Mouse (Mus musculus) cerebellum, adult 2 months (tissue): Measurements from ENCODE around the gene Palld. TPM values are rescaled to one million over a fixed set of nuclear protein-coding genes. Genes with fewer than 3 reads are reported as not detected.

ENCODE experiments used
- DNase-seq, 2 experiments: peaks; one replicate each; pipeline ENCODE4 v3.0.0; 2021
- H3K27ac ChIP-seq: fragments of 200-500 bp; 2 replicates; pipeline ENCODE4 v1.5.1; 2012; ENCODE audit warnings: low read length, control low read depth, inconsistent platforms; ENCODE audit not compliant: insufficient read depth
- H3K27me3 ChIP-seq: fragments of 200-500 bp; 2 replicates; pipeline ENCODE4 v1.6.1; 2012; ENCODE audit warnings: inconsistent platforms, mild to moderate bottlenecking, low read length, moderate library complexity; ENCODE audit not compliant: control insufficient read depth, insufficient read depth
- H3K4me1 ChIP-seq: fragments of 200-500 bp; 2 replicates; pipeline ENCODE4 v1.6.1; 2011; ENCODE audit warnings: low read length; ENCODE audit not compliant: control insufficient read depth, insufficient read depth
- H3K4me3 ChIP-seq: fragments of 200-500 bp; replicated peaks from 2 replicates; pipeline ENCODE3; 2011; ENCODE audit warnings: mild to moderate bottlenecking, low read depth, low read length, control low read depth; ENCODE audit not compliant: insufficient read depth
- CTCF ChIP-seq: fragments of 200-500 bp; IDR thresholded peaks from 2 replicates; pipeline ENCODE4 v1.5.1; 2011; ENCODE audit warnings: low read depth, mild to moderate bottlenecking, control low read depth, low read length, moderate library complexity, borderline replicate concordance; ENCODE audit not compliant: insufficient read depth
- POLR2A ChIP-seq: fragments of 200-500 bp; IDR thresholded peaks from 2 replicates; pipeline ENCODE4 v1.6.1; 2011; ENCODE audit warnings: low read length, control low read depth, borderline replicate concordance; ENCODE audit not compliant: insufficient read depth
- whole genome bisulfite sequencing: fragments of 180-500 bp; shearing (Covaris S2); methylation state at CpG from one replicate; pipeline ENCODE4 v1.1.7; 2018; 5-methylcytosine and 5-hydroxymethylcytosine counted together
- polyA plus RNA-seq: library from polyadenylated mRNA; depleted of rRNA; stranded (reverse); fragments of >200 nt; gene quantifications from 2 replicates; pipeline ENCODE4 v1.2.3, GENCODE M21; 2012

Gene Palld
- polyA plus RNA-seq, 1 experiment: 5.5 TPM

DNA sequence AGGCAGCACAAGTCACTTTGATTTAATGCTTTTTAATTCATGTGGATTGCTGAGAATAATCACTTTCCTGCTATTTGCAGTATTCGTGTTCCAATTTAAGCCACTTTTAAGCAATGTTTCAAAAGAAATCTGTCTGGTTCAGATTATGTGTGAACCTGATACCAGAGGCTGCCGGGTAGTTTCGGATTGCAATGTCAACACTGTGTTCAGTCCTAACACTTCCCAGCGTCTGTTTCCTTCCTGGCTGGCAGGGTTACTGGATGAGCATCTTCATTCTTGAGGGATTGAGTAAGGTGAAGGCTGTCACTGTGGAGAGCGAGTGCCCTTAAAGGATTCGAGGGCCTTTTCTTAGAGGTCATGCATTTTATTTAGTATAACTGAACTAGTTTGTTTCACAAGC lies 71.7 kb downstream of the Palld start:
- no peak overlapping the region for H3K4me3 ChIP-seq
- WGBS: 76% methylated on average over 6 of the region's 6 CpGs
- no peaks in the 10 kb centered on the region for H3K4me1 ChIP-seq
- no peak overlapping the region for H3K27ac ChIP-seq
- DNase-seq: no peak
- H3K27me3 ChIP-seq: no peaks in the 10 kb centered on the region
- TF ChIP-seq POLR2A (no peak), CTCF (no peak)

DNA sequence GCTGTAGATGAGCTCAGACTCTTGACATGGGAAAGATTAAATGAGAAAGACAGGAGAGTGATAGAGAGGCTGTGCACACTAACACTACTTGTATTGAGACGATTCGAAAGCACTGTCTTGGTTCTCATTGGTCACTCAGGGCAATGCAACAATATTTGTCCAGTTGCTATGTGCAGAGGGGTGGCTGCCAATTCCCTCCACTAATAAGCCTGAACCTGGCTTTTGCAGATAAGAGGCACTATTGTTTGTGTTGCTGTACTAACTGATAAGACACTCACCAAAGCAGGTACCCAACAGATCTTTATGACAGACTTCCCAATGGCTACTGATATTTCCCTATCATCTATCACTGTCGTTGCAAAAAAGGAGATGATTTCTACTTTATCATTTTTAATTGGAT lies 77.9 kb downstream of the Palld start:
- no peak for TF ChIP-seq CTCF
- no peak for TF ChIP-seq POLR2A
- DNase-seq: no peak
- WGBS: 72% methylated on average over 3 of the region's 3 CpGs
- no peak overlapping the region for H3K4me3 ChIP-seq
- no peak overlapping the region for H3K27ac ChIP-seq
- H3K4me1 ChIP-seq: no peaks in the 10 kb centered on the region
- no peaks in the 10 kb centered on the region for H3K27me3 ChIP-seq

DNA sequence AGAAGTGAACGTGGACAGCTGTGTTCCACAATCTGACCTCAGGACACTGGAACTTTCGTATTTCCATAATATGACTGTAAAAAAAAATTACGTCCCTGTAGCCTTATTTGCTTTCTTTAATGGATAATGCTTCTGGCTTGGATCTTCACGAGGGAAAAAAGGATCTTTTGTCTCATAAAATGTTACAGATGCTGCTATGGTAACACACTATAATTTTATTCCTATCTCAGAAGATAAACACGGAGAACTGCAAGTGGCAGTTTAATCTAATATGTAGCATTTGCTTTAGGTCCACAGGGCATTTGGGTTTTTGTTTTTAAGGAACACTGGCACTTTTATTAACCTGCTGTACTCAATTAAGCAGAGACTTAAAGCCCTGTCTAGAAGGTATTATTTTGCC lies 79.3 kb downstream of the Palld start:
- Histone ChIP-seq H3K4me3 (no peak overlapping the region), H3K27ac (no peak overlapping the region), H3K27me3 (no peaks in the 10 kb centered on the region), H3K4me1 (no peaks in the 10 kb centered on the region)
- no peak for DNase-seq
- 30% methylated on average over 5 of the region's 5 CpGs for WGBS
- TF ChIP-seq POLR2A (no peak), CTCF (no peak)

DNA sequence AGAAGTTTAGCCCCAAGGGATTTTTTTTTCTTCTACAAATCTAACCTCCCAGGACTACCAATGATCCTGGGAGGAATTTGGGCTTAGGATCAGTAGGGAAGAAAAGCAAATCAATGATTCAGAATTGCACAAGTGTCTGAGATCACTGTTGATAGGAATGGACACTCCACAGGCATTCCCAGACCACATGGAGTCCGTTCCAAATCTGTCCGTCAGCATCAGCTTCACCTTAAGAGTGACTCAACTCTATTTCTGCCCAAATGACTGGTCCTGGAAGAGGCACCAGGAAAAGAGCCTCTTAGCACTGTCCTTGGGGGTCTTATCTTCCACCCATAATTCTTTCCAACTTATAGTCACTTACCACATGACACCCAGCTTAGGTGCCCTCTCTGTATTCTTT lies 98.7 kb downstream of the Palld start:
- no peak overlapping the region for H3K27ac ChIP-seq
- TF ChIP-seq POLR2A (no peak), CTCF (no peak)
- H3K4me3 ChIP-seq: no peak overlapping the region
- no peaks in the 10 kb centered on the region for H3K4me1 ChIP-seq
- H3K27me3 ChIP-seq: no peaks in the 10 kb centered on the region
- no peak for DNase-seq
- 75% methylated on average over 2 of the region's 2 CpGs for WGBS

DNA sequence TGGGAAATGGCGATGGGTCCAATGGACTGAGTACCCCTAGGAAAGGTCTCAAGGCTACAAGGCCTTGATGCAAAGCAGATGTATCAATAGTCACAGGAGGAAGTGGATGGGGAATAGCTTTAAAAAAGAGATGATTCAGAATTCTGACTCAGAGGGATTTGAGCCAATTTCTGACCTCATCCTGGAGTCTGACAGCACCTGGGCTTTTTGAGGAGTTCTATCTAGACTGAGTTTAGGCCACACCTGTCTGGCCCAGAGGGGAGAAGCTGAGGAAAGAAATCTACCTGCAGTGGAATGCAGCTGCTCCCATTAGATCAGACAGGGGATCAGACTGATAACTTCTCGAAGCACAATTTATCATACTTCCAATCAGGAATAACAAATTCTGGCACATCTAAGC lies 99.7 kb downstream of the Palld start:
- no peaks in the 10 kb centered on the region for H3K27me3 ChIP-seq
- no peak overlapping the region for H3K27ac ChIP-seq
- H3K4me3 ChIP-seq: no peak overlapping the region
- no peak for DNase-seq
- WGBS: 86% methylated on average over 2 of the region's 2 CpGs
- no peaks in the 10 kb centered on the region for H3K4me1 ChIP-seq
- no peak for TF ChIP-seq CTCF
- TF ChIP-seq POLR2A: no peak

DNA sequence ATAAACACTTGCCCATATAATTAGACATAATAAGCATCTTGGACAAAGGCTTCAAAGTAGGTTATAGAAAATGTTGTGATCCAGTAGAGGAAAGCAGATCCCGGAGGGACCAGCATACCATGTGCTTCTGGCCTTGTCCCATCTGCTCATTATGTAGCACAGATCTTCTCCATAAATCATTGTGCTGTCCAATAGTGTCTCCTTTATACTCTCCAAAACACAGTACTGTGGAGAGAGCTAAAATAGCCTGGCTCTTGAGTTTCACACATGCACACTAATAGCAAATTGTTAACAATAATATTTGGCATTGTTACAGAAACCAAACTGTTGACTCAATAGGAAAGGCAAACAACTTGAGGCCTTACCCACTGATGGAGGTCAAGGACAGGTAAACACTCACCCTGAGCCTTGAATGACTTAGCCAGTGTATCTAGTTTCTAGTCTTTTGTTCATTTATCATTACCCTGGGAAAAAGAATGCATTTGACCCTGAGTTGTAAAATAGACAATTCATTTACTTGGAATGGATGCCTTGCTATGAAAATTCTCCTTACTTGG lies 105.0 kb downstream of the Palld start:
- Histone ChIP-seq H3K27ac (no peak overlapping the region), H3K4me1 (no peaks in the 10 kb centered on the region), H3K27me3 (no peaks in the 10 kb centered on the region), H3K4me3 (no peak overlapping the region)
- TF ChIP-seq POLR2A (no peak), CTCF (no peak)
- DNase-seq: no peak
- WGBS: 67% methylated on average over 1 of the region's 1 CpGs

DNA sequence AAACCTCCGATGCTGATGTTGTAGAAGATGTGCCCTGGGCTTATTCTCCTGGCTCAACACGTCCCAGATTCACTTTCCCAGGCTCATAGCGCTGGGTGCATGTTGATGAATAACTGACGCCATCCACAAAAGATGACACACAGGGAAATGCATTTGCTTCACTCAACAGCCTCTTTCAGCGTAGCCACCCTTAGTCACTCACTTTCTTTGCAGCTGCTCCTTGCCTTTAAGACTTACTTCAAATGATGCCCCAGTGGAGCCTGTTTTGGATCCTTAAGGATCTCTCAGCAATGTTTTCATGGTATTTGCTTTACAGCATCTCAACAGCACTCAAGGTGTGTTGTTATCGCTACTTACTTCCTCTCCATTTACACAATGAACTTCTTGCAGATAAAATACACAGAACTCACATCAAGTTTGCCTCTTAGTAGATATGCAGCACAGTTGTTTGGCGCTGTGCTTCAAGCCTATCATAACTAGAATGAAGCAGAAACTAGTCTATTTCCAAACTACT lies 105.9 kb downstream of the Palld start:
- Histone ChIP-seq H3K4me1 (no peaks in the 10 kb centered on the region), H3K27ac (no peak overlapping the region), H3K27me3 (no peaks in the 10 kb centered on the region), H3K4me3 (no peak overlapping the region)
- WGBS: 85% methylated on average over 7 of the region's 7 CpGs
- DNase-seq: no peak
- TF ChIP-seq CTCF (no peak), POLR2A (no peak)

DNA sequence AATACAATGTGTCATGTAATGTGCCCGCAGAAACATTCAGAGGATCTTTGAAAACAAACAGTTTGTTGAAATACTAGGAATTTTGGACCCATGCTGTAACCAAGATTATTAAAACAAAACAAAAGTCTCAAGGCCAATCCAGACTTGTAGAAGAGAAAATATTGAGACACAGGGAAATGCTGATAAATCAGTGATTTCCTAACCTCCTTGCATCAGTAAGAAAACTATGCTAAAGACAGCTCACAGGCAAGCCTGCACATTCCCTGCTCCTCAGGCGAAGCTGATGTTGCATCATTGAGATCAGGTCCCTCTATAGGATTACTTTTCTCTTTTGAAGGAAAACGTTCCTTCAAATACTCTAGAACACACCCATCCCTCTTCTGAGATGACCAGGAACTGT lies 112.5 kb downstream of the Palld start:
- DNase-seq: no peak
- H3K27ac ChIP-seq: no peak overlapping the region
- H3K27me3 ChIP-seq: no peaks in the 10 kb centered on the region
- no peak overlapping the region for H3K4me3 ChIP-seq
- WGBS: 77% methylated on average over 3 of the region's 3 CpGs
- no peak for TF ChIP-seq POLR2A
- no peak for TF ChIP-seq CTCF
- no peaks in the 10 kb centered on the region for H3K4me1 ChIP-seq

DNA sequence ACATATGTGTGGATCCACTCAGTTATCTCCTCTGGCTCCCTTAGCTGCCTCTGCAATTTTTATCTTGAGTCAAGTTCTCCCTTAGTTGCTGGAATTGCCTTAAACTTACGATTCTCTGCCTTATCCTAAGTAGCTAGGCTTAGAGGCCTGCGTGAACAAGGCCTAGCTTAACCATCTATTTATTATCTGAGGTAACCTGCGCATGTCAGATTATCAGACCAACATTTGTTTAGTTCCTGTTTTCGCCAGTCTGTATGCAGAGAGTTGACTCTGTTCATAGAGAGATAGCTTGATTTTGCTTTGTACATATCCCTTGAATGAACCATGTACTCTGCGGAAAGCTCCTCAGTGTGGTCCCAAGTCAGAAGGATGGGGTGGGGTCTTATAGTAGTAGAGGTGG lies 113.2 kb downstream of the Palld start:
- Histone ChIP-seq H3K27me3 (no peaks in the 10 kb centered on the region), H3K27ac (no peak overlapping the region), H3K4me3 (no peak overlapping the region), H3K4me1 (no peaks in the 10 kb centered on the region)
- no peak for TF ChIP-seq POLR2A
- no peak for TF ChIP-seq CTCF
- WGBS: 91% methylated on average over 5 of the region's 5 CpGs
- no peak for DNase-seq
